Mouse (Mus musculus) heart, embryonic 14.5 days (tissue): ENCODE data around the gene Mtx1. TPM values are rescaled to one million over a fixed set of nuclear protein-coding genes. Genes with fewer than 3 reads are reported as not detected.

Source experiments
- ATAC-seq: fragments of 200-750 bp; cut with Nextera tagmentation; 2 replicates; pipeline ENCODE4 v1.8.0; 2017; ENCODE audit warnings: low read depth, moderate TSS enrichment; ENCODE audit not compliant: insufficient number of reproducible peaks, insufficient read depth, low FRiP score
- H3K27ac ChIP-seq, 2 experiments: fragments of 200-500 bp in 1 of 2; fragments of 300-500 bp in 1 of 2; sonication (generic) in 1 of 2; replicated peaks in 1 of 2; 2 replicates each; pipeline ENCODE4 v1.5.1; 2012 to 2014; ENCODE audit warnings: low read depth in 2 of 2, low read length in 2 of 2, control low read depth in 1 of 2, mild to moderate bottlenecking in 1 of 2, mixed read lengths in 1 of 2; ENCODE audit not compliant: control insufficient read depth in 1 of 2, insufficient read depth in 1 of 2
- H3K27me3 ChIP-seq: fragments of 300-500 bp; sonication (generic); 2 replicates; pipeline ENCODE4 v1.6.1; 2014; ENCODE audit warnings: mild to moderate bottlenecking, low read length, control low read depth; ENCODE audit not compliant: control insufficient read depth, insufficient read depth
- H3K36me3 ChIP-seq: fragments of 300-500 bp; sonication (generic); 2 replicates; pipeline ENCODE4 v1.6.1; 2014; ENCODE audit warnings: mild to moderate bottlenecking, control low read depth, low read length, mixed read lengths; ENCODE audit not compliant: control insufficient read depth, insufficient read depth
- H3K4me1 ChIP-seq, 2 experiments: fragments of 200-500 bp in 1 of 2; fragments of 300-500 bp in 1 of 2; sonication (generic) in 1 of 2; 2 replicates each; pipeline ENCODE4 v1.6.1; 2012 to 2014; ENCODE audit warnings: low read length in 2 of 2, control low read depth in 1 of 2, mixed read lengths in 1 of 2; ENCODE audit not compliant: control insufficient read depth in 2 of 2, insufficient read depth in 2 of 2
- H3K4me2 ChIP-seq: fragments of 300-500 bp; sonication (generic); 2 replicates; pipeline ENCODE4 v1.6.1; 2014; ENCODE audit warnings: mild to moderate bottlenecking, low read length
- H3K4me3 ChIP-seq, 2 experiments: fragments of 200-500 bp in 1 of 2; fragments of 300-500 bp in 1 of 2; sonication (generic) in 1 of 2; 2 replicates each; pipeline ENCODE4 v1.5.1; 2012 to 2014; ENCODE audit warnings: low read length in 2 of 2, mild to moderate bottlenecking in 2 of 2, control low read depth in 1 of 2, low read depth in 1 of 2, moderate library complexity in 1 of 2; ENCODE audit not compliant: control insufficient read depth in 1 of 2, insufficient read depth in 1 of 2
- H3K9ac ChIP-seq: fragments of 300-500 bp; sonication (generic); 2 replicates; pipeline ENCODE4 v1.6.1; 2014; ENCODE audit warnings: mild to moderate bottlenecking, low read length
- H3K9me3 ChIP-seq: fragments of 300-500 bp; sonication (generic); 2 replicates; pipeline ENCODE4 v1.6.1; 2016; ENCODE audit warnings: low read length, control low read depth; ENCODE audit not compliant: control insufficient read depth
- WGBS: fragments of 180-500 bp; shearing (Covaris S2); extraction: QIAGEN DNeasy Blood & Tissue Kit; methylation state at CpG from one replicate; pipeline ENCODE4 v1.1.7; 2014; 5-methylcytosine and 5-hydroxymethylcytosine counted together
- polyA plus RNA-seq: library from polyadenylated mRNA; unstranded; fragments of >200 nt; fragmentation: Nextera tagmentation; extraction: Ambion mirVana; gene quantifications from 2 replicates; pipeline ENCODE4 v1.2.1, GENCODE M21; 2014

Mtx1 gene
- polyA plus RNA-seq, 1 experiment from 2014 or later = 102 TPM

- Histone ChIP-seq H3K27me3 (no peaks in the 10 kb centered on the region), H3K27ac (no peak overlapping the region), H3K4me2 (no peak overlapping the region), H3K36me3 (0 out of 2 replicates have a peak, but pooled peaks cover 4% of the 10 kb centered on the region), H3K4me3 (no peak overlapping the region), H3K9me3 (no peaks in the 10 kb centered on the region), H3K9ac (no peak overlapping the region), H3K4me1 (peaks cover 4 to 9% of the 10 kb centered on the region in 2 experiments)
- ATAC-seq = no peak
- WGBS = 84% methylated on average over 1 of the region's 1 CpGs
Measured at GRCm38 (mm10) chr3:89193351-89193750, 33.5 kb downstream of the Mtx1 start.

DNA sequence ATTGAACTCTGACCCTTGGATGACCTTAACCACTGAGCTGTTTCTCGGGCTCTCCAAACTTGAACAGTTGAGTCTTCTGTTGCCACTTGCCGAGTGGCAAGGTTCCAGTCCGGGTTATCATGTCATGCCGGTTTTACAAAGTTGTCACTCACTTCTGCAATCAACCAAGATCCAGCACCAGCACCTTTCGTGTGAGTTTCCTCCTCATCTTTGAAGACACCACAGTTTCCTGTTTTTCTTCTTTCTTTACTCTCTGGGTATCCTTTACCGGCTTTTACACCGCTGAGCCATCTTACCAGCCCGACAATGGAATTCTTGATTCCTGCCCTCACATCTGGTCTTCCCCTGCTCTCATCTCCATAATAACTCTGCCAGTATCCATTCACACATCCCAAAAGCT lies 36.5 kb downstream of the Mtx1 start:
- ATAC-seq = no peak
- H3K4me3 ChIP-seq = no peak overlapping the region
- H3K36me3 ChIP-seq = peaks cover 15% of the 10 kb centered on the region; the same call in 1 of the 2 replicates
- no peak overlapping the region for H3K4me2 ChIP-seq
- WGBS = 75% methylated on average over 8 of the region's 8 CpGs
- H3K4me1 ChIP-seq = peaks cover 0 to 2% of the 10 kb centered on the region in 2 experiments; a peak in 1 of 4 replicates
- no peak overlapping the region for H3K9ac ChIP-seq
- no peaks in the 10 kb centered on the region for H3K27me3 ChIP-seq
- H3K9me3 ChIP-seq = no peaks in the 10 kb centered on the region
- no peak overlapping the region for H3K27ac ChIP-seq

GRCm38 (mm10) chr3:89188478-89188875 lies 38.4 kb downstream of the Mtx1 start:
- H3K4me3 ChIP-seq = no peak overlapping the region
- no peaks in the 10 kb centered on the region for H3K9me3 ChIP-seq
- 70% methylated on average over 12 of the region's 12 CpGs for whole genome bisulfite sequencing
- no peak overlapping the region for H3K9ac ChIP-seq
- no peak for ATAC-seq
- no peak overlapping the region for H3K27ac ChIP-seq
- H3K4me2 ChIP-seq = no peak overlapping the region
- H3K27me3 ChIP-seq = no peaks in the 10 kb centered on the region
- peaks cover 15% of the 10 kb centered on the region; the same call in 1 of the 2 replicates for H3K36me3 ChIP-seq
- H3K4me1 ChIP-seq = peaks cover 6% of the 10 kb centered on the region in 2 experiments

DNA sequence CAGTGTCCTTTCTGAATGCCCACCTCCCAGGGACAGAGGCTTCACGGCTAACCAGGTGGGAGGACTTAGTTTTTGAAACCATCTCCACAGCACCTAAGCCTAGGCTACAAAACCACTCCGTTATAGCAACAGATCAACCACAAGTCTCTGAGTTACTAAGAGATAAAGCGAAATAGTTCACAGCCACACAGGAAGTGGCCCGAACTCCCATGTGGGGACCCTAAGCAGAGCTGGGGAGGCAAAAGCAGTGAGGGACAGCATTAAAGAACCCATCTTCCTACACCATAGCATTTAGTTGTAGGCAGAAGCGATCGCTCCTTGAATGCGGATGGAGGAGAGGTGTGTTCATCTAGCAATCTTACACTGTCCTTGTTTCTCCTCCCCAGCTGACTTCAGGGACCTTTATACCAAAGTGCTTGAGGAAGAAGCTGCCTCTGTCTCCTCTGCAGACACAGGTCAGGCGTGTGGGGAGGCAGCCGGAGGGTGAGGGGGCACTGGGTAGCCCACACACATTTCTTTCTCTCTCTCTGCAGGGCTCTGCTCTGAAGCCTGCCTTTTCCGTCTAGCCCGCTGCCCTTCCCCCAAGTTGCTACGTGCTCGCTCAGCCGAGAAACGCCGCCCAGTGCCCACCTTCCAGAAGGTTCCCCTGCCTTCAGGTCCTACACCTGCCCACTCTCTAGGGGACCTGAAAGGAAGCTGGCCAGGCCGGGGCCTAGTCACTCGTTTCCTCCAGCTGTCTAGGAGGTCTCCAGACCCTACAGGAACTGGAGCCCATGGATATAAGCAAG lies 39.0 kb downstream of the Mtx1 start:
- Histone ChIP-seq H3K36me3 (peaks cover 15% of the 10 kb centered on the region; the same call in 1 of the 2 replicates), H3K27me3 (no peaks in the 10 kb centered on the region), H3K4me2 (no peak overlapping the region), H3K9me3 (no peaks in the 10 kb centered on the region), H3K9ac (no peak overlapping the region), H3K27ac (no peak overlapping the region), H3K4me3 (no peak overlapping the region), H3K4me1 (peaks cover 7 to 8% of the 10 kb centered on the region in 2 experiments)
- WGBS = 79% methylated on average over 18 of the region's 18 CpGs
- no peak for ATAC-seq

DNA sequence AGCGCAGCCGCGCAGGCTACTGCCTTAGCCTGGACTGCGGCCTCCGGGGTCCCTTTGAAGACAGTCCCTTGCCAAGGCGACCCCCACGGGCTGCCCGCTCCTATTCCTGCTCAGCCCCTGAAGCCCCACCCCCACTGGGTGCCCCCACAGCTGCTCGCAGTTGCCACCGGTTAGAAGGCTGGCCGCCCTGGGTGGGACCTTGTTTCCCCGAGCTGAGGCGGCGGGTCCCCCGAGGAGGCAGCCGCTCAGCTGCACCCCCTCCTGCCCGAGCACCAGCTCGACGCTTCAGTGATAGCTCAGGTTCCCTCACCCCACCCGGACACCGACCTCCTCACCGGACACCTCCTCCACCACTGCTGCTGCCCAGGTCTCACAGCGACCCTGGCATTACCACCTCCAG lies 39.7 kb downstream of the Mtx1 start:
- Histone ChIP-seq H3K4me2 (no peak overlapping the region), H3K9ac (no peak overlapping the region), H3K27me3 (no peaks in the 10 kb centered on the region), H3K4me3 (no peak overlapping the region), H3K27ac (no peak overlapping the region), H3K36me3 (peaks cover 20% of the 10 kb centered on the region), H3K4me1 (peaks cover 9 to 11% of the 10 kb centered on the region in 2 experiments), H3K9me3 (no peaks in the 10 kb centered on the region)
- WGBS = 36% methylated on average over 23 of the region's 23 CpGs
- ATAC-seq = no peak

GRCm38 (mm10) chr3:89183959-89184315 lies 43.0 kb downstream of the Mtx1 start:
- Histone ChIP-seq H3K4me3 (peak overlapping the region; percentile 48 to 79), H3K9me3 (no peaks in the 10 kb centered on the region), H3K27me3 (no peaks in the 10 kb centered on the region), H3K36me3 (peaks cover 53% of the 10 kb centered on the region), H3K9ac (peak overlapping the region; percentile 81), H3K4me2 (peak overlapping the region; percentile 82), H3K4me1 (peaks cover 9 to 11% of the 10 kb centered on the region in 2 experiments), H3K27ac (no peak overlapping the region)
- WGBS = 83% methylated on average over 6 of the region's 6 CpGs
- ATAC-seq = no peak

DNA sequence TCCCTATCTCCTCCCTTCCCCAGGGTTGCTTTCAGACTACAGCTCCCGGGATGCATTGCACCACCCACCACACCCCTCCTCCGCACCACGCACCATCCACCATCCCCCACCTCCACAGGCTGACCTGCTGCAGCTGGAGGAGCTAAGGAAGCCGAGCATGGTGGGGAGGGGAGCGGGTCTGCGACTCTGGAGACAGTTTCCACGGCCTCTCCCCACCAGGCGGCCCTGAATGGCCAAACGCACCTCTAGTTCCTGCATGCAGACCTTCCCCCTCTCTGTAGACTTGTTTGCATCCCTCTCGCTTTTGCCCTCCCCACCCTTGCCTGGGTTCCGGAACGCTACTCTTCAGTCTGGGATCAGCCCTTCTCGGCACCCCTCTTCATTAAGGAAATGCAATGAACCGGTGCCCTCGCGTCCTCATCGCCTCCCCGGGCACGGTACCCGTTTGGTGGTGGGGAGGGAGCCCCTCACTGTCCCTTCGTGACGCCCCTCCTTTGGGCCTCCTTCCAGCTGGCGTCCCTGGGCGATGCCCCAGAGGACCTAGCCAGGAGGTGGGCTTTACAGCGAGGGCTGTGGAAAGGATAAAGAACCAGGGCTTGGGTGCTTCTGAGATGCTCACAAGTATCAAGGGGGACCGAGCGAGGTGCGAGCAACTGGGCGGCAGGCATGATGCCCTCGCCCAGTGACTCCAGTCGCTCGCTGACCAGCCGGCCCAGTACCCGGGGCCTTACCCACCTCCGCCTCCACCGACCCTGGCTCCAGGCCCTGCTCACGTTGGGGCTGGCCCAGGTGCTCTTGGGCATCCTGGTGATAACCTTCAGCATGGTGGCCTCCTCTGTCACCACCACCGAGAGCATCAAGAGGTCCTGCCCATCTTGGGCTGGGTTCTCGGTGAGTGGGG lies 43.6 kb downstream of the Mtx1 start, which contains the start of gene Fam189b:
Gene Fam189b, plus strand, starts transcription at position 86 of the 901 bp plus-strand sequence.
- 6% methylated on average over 39 of the region's 39 CpGs for WGBS
- peak within 1 kb of the TSS; percentile 82 for H3K4me2 ChIP-seq
- peak; percentile 89 for ATAC-seq
- H3K27ac ChIP-seq = peak within 1 kb of the TSS; percentile 41 to 53; a peak in 3 of 4 replicates
- peak within 1 kb of the TSS; percentile 48 to 79 for H3K4me3 ChIP-seq
- no peaks in the 10 kb centered on the region for H3K27me3 ChIP-seq
- H3K9ac ChIP-seq = peak within 1 kb of the TSS; percentile 81
- peaks cover 48% of the 10 kb centered on the region for H3K36me3 ChIP-seq
- H3K9me3 ChIP-seq = no peaks in the 10 kb centered on the region
- H3K4me1 ChIP-seq = peaks cover 9 to 15% of the 10 kb centered on the region in 2 experiments
